Mouse (Mus musculus) gastrocnemius, adult 18-20 months (tissue): ENCODE measurements around the gene Nav2. TPM values are rescaled to one million over a fixed set of nuclear protein-coding genes. Genes with fewer than 3 reads are reported as not detected.

Source experiments
- DNase-seq: peaks from one replicate; pipeline ENCODE4 v3.0.0; 2021; ENCODE audit warnings: low spot score
- total RNA-seq, 2 experiments: library from RNA; stranded (reverse); gene quantifications; 2 replicates each; pipeline ENCODE4 v1.2.3; 2021

The Nav2 gene
- total RNA-seq, 2 experiments from 2014 or later = 35.3 to 35.4 TPM

DNA sequence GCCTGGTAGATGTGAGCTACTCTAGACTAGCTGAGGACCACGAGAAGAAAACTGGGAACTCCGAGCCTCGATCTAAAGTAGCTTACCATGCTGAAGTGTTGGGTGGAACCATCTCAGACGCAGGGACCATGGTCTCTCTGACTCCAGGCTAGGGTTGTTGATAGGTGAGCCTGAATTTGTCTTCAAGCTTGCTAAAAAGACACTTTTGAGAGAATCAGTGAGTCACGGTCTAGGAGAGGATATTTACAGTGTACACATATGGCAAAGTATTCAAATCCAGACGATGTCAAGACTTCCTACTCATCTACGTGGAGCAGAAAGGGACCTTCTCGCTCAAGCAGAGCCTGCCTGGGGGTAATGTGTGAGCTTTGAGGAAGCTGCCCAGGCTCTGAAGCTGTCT, 89.6 kb downstream of the Nav2 start:
- no peak for DNase-seq

DNA sequence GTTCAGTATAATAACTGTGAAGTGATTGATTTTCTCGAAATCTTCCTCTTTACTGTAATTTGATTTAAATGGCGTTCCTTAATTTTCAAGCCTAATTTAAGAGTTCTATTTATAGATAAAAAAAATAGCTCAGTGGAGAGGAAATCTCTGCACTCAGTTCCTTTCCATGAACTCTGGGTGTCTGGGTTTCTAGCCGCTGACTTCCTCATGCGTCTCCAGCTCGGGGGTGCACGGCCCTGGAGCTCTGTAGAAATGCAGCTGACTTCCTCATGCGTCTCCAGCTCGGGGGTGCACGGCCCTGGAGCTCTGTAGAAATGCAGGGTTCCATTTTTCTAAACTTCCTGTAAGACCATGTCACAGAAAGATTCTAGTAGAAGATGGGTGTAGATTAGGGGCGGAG, 90.1 kb downstream of the Nav2 start:
- no peak for DNase-seq

DNA sequence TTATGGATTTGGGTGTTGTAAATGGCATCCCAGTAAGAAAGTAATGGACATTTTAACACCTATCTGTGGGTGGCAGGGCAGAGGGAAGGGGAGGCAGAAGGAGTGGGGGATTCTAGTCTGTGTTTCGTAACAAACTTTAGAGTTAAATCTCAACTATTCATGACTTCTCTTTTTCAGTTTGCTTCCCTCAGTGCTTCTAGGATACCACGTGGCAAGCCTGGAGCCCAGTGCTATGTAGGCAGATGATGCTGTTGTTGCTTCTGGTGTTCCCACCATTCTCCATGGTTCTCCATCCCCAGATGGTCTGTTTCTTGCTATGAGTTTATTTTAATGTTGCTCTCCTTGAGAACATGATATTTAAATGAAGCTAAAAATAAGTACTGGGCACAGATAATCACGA, 92.3 kb downstream of the Nav2 start:
- DNase-seq = no peak

DNA sequence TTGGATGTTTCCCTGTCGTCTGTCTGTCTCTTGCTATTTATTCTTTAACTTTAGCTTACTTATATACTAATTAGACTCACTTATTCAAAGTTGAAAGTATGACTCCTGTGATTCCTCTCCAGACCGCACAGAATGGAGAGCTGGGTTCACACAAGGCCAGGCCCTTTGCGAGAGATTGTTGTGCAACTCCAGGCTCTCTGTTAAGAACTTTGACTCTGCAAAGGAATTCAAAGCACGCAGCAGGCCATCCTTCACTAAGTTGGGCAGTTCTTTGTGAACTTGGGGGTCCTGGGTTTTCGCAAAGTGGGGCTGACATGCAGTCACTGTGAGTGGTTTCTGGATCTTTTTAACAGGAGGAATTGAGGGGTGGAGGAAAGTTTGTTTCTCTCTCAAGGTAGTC, 95.9 kb downstream of the Nav2 start:
- DNase-seq = no peak

DNA sequence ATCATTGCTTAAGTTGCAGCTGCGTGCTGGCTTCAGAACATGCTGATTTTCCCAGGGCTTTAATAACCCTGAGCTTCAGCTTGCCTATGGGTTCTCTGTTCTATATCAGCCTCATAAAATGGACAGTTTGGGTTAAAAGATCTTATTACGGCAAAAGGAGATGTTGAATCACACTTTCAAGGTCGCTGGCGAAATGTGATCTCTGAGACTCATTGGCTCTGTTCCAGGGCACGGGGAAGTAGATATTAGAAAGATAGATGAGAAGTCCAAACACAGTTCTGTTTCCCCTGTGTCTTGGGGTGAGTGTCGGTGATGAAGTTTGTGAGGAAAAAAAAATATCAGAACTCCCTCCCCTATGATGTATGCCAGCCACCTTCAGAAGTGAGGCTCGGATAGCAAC, 98.4 kb downstream of the Nav2 start:
- DNase-seq = no peak

DNA sequence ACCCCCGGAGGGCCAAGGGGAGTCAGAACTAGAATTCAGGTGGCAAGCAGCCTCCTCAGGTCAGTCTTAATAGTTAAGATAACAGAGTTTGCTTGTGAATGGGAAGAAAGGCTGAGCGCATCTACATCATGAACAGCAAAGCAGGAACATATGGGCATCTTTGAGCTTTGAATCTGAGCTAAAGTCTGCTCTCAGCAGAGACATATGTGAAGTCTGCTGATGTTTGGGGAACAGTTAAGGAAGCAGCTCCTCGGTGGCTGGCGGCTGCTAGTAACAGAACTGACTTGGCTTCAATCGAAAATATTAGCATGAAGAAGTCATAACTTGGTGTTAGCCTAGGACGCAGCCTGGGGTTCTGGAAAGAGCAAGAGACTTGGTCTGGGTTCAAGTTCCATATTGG, 102.2 kb downstream of the Nav2 start:
- DNase-seq = no peak

DNA sequence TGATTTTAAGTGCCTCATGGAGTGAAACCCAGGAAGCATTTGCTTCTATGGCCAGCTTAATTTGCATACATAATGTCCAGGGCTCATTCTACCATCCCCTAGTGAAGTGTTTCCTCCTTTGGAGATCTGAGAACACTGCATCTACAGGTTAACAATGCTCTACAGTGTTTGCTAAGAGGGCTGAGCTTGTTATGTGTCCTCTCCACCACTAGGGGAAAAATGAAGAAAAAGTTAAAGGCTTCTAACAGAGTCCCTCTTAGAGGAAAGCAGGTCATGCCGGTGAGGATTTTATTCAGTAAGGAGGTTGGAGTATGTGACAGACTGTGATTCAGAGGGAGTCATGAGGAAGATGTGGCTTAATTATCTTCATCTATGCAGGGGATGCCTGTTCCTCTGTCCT, 103.5 kb downstream of the Nav2 start:
- no peak for DNase-seq

DNA sequence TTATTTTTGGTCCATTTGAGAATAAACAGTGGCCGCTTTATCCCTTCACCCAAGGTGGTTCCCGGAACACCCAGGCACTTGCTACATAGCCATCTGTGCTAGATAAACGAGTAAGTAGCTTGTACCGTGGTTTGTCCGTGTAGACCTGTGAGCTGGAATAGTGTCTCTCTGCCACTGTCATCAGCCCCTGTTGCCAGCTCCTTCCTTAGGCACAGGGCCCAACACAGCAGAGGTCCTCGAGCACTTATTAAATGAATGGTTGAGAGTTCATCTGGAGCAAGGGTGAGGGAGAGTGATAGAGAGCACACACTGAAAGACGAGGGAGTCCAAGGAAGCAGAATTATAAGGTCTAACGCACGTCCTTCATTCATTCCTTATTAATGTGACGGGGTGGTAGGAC, 106.0 kb downstream of the Nav2 start:
- no peak for DNase-seq

DNA sequence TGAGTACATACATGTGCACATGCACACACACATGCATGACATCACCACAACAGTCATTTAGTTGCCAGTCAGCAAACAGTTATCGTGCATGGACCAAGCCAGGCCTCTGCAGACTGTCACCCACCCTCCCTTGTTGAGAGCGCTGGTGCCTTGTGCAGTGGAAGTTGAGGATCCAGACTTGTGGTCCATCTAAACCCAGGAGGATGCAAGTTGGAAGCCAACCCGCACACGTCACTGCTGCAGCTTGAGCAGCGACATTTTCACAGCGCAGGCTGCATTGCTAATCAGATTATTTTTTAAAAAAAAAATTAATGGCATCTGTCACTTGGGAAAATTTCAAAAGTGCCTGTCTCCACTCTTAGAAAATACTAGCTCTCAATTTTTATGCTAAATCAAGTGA, 106.8 kb downstream of the Nav2 start:
- DNase-seq = no peak

DNA sequence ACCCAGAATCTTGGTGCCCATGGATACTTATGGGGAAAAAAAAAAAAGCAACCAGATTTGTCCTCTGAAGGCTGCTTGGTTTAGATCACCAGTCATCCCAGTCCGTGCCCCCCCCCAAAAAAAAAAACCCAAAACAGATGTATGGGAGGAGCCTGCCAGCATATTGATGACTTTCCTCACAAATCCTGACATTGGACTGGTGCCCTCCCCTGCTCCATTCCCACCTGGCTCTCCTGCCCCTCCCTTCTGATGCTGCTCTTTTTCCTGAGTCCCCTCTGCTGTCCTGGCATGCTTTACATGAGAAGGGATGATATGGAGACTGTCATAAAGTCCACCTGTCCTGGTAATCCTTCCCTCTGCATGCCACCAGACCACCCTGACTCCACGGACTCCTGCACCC, 107.6 kb downstream of the Nav2 start:
- no peak for DNase-seq

DNA sequence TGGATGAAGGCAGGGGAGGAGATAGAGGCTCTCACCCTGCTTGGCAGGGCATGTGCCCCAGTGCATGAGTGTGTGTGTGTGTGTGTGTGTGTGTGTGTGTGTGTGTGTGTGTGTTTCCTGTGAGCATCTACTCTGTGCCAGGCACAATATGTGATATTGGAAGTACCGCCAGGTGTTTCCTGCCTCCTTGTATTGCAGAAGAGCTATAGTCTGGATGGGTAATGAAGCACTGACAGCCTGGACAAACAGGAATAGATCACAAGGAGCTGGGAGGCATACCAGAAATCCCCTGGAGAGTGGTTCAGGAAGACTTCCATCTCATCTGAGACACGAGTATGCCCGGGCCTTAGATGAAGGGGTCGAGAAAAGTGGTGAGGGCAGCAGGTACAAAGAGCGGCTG, 109.3 kb downstream of the Nav2 start:
- DNase-seq = no peak

DNA sequence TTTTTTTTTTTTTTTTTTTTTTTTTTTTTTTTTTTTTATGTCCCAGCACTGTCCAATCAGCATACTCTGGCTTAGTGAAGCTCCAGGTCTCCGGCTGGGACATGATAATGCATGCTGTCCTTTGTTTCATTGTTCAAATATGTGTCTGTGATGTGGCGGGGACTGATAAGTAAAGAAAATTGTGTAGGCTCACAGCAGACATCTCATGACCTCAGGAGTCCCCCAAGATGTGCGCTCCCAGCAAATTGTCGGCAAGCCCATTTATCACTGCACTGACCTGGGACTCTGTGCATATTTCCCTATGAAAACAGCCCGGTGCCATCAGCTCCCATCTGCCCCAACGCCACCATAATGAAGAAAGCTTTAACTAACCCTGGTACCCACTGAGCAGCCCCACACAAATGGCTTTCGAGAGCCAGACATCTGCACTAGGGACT, 110.0 kb downstream of the Nav2 start:
- DNase-seq = no peak

DNA sequence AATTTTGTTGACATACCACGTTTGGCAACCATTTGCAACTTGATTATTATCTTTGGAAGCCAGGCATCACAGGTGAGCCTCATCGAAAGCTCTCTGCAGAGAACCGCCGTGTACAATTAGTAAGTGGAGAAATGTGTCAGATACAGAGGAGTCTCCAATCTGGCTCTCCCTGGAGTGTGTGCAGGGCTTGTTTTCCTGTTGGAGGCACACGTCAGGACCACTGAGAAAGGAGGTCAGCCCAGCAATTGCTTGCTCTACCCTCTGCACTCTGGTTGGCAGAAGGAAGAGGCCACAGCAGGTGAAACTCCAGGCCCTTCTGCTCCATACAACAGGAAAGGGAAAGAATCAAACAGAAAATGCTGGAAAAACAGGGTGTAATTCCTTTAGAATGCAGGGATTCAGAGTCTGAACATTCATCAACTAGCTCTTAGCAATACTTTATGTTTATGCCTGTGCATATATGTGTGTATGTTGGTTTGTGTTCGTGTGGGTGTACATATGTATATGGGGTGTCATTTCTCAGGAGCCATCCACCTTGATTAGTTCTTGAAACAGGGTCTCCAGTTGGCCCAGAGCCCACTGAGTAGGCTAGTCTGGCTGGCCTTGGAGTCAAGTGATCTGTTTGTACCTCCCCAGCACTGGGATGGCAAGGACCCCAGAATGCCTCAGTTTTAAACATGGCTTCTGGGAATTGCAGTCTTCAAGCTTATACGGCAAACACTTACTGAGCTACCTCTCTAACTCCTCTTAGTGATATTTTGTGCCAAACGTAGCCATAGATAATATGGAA, 116.7 kb downstream of the Nav2 start:
- DNase-seq = no peak

DNA sequence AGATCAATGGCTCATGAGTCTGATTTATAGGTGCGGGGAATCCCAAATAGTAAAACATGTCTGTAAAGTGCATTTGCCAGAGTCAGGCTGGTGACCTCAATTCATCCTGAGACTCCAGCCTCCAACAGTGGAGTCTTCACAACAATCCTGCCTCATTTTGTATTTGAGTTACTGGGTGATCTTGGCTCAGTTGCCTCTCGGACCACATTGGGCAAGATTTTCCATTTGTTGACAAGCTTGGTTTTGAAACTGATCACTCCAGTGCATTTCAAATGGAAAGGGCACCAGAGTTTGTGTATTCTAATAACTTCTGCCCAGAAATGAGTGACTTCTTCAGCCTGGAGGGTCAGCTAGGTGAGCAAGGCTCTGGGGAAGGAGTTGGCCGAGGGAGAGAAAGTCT, 117.5 kb downstream of the Nav2 start:
- no peak for DNase-seq

DNA sequence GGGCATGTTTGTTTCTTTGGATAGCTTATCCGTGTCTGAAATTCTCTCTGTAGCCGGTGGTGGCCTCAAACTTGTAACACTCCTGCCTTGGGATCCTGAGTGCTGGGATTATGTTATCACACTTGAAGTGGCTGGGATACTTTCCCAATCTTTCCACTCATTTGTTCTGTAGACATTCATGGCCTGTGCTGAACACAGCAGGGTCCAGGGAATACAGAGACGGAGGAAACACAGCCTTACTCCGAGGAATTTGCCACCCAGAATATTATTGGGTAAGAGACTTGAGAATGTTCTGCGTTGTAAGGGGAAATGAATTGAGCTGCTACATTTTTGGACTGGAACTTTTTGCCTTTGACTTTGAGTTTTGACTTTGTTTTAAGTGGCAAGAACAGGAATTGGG, 118.0 kb downstream of the Nav2 start:
- DNase-seq = no peak

DNA sequence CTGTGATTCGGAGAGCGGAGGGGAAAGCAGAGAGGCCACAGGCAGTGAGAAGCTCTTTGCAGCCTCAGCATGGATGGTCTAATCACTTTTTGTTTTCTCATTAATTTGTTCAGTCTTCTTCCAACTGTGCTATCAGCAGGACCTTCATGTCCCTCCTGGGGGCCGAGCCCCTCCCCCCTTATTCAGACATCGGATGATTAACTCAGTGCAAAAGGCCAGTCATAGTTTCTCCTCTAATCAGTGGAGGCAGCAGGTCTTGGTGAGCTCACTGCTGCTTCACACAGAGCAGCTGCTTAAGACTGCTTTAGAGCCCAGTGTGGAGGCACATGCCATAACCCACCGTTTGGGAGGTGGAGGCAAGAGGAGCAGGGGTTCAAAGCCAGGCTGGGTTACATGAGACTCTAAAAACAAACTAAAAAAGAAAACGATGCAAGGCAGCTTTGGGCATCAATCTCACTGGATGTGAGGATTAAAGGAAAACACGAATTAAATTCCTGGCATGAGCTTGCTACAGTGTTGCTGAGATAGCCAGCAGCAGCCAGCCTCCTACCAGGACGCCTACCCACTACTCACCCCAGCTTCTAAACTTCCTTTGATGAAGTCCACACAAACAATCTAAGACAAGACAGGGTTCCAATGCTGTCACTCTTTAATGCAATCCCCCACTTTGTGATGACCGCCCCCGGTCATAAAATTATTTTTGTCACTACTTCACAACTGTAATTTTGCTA, 120.9 kb downstream of the Nav2 start:
- DNase-seq = no peak

DNA sequence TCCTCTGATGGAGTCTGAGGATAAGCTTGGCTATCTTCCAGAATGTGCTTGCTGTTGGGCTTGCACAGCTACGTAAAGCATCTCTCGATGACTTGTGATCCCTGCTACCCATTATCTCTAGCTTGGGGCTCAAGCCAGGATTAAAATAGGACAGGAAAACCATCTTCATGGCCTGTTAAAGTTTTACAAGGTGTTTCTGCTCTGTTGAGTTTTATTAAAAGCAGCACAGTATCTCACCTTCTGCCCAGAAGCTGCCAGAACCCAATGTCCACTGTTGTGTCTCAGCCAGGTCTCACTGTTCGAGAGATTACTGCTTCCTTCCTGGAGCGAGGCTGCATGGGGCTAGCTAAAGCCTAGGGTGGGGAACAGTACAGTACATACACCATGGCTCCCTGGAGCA, 123.7 kb downstream of the Nav2 start:
- no peak for DNase-seq

DNA sequence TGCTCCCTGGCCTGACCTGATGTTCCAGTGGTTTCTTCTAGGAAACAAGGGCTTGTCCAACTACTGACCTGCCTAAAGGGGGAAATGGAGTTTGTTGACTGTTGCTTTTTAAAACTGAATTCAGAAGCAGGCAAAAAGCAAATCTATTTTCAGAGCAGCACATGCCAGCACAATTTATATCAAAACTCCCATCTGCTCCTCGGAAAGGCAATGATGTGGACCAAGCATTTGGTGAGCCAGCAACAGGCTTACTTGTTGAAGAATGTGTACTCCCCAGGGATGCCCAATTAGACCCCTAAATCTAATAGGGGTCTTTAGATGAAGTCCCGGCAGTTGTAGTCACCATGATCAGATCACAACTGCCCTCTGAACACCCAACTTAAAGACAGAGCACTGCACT, 125.7 kb downstream of the Nav2 start:
- no peak for DNase-seq

DNA sequence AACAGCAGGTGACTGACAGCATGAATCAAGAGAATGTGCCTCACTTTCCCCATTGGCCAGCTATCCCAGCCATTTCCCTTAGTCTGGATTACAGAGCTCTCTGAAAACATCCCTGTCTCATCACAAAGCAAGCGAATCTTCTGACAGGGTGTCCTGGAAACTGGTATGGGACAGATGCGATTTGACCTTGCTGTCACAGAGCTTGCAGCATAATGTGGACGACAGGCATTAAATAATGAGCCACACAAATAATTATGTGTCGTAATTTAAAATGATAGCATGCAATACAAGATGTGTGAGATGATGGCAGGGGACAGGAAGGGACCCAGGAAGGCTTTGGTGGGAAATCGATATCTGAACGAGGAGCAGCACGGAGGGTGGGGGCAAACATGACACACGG, 131.6 kb downstream of the Nav2 start:
- DNase-seq = no peak

DNA sequence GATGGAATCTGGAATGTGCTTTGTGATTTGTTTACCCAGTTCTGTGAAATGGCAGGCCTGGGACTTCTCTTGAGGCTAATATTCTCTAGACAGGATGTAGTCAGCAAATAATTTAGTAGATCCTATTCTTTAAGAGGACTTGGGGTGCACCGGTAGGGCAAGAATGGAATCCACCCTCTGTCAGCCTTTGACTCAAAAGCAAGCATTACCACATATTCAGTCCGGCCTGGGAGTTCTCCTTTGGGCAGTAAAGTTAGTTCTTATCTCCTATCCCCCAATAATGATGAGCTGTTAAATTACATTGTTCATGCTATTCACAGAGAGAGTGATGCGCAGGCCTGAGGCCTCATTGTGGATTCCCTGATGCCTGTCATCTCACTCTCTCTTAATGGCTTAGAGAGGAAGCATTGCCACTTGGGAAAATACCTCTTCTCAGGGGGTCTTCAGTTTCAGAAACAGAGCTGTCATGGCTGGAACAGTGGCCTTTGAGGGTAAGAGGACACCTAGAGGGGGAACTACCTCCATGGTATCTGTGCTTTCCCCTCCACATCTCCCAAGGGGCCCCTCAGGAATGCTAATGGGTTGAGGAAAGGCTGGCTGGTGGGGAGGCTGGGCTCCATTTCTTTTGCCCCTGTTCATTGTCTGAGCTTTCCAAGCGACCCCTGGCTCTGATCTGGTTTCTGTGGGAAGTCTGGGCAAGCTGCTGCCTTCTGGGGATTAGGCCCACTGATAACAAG, 133.0 kb downstream of the Nav2 start:
- no peak for DNase-seq

DNA sequence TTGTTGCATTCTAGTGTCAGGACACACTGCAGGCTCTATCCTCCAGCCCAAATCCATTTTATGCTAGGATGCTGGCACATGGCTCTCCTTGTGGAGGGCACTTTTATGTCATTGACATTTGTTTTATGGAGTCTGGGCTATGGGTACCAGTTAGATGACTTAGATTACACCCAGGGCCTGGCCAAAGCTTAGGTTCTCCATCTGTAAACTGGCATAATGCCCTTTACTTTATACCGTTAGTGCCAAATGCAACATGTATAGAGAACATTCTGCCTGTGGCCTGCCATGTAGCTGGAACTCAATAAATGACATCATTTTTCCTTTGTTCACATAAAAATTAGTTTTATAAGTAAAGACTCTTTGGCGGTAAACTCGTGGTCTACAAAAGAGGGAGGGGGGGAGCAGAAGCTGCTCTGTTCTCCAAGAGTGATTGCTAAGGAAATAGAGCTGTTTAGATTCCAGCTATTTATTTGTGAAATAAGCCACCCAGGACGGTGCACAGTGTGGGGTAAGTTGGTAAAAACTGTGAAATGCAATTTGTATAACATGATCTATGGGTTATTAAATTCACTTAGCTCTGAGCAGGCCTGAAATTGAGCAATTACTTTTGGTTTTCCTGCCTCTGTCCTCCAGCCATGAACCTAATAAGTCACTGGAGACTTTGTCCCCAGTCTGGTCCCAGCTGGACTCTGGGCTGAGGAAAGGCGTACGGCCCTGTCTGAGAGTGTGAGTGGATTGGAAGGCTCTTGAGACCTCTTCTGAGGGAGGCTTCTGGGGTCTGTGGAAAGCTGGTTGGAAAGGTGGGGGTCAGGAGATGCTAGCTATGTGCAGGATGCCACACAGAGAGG, 137.2 kb downstream of the Nav2 start:
- no peak for DNase-seq
